Mouse (Mus musculus) lung, postnatal 0 days (tissue): ENCODE results near the gene Amotl2.

Experiments
- CTCF ChIP-seq: IDR thresholded peaks from 2 replicates; pipeline ENCODE4 v1.5.1; 2016; ENCODE audit warnings: antibody characterized with exemption, mild to moderate bottlenecking
- EP300 ChIP-seq: IDR thresholded peaks from 2 replicates; pipeline ENCODE4 v1.6.1; 2016; ENCODE audit warnings: antibody characterized with exemption, mild to moderate bottlenecking, control low read depth

GRCm38 (mm10) chr9:102731574-102732175, 15.2 kb downstream of the Amotl2 start:
- TF ChIP-seq CTCF (no peak), EP300 (no peak)
